Mouse (Mus musculus) liver, embryonic 13.5 days (tissue): ENCODE data around the gene Mfap3. TPM values are rescaled to one million over a fixed set of nuclear protein-coding genes. Genes with fewer than 3 reads are reported as not detected.

Source experiments
- ATAC-seq: fragments of 200-750 bp; cut with Nextera tagmentation; 2 replicates; pipeline ENCODE4 v1.8.0; 2017; ENCODE audit warnings: low read depth, mild to moderate bottlenecking, moderate number of reproducible peaks, moderate library complexity
- DNase-seq: peaks from one replicate; pipeline ENCODE4 v3.0.0; 2022
- H3K27ac ChIP-seq: fragments of 300-500 bp; sonication (generic); 2 replicates; pipeline ENCODE4 v1.5.1; 2015; ENCODE audit warnings: moderate library complexity, mild to moderate bottlenecking, inconsistent platforms
- H3K27me3 ChIP-seq: fragments of 300-500 bp; sonication (generic); 2 replicates; pipeline ENCODE4 v1.6.1; 2015; ENCODE audit warnings: mild to moderate bottlenecking, inconsistent platforms
- H3K36me3 ChIP-seq: fragments of 300-500 bp; sonication (generic); 2 replicates; pipeline ENCODE4 v1.6.1; 2015; ENCODE audit warnings: mild to moderate bottlenecking, inconsistent platforms
- H3K4me1 ChIP-seq: fragments of 300-500 bp; sonication (generic); replicated peaks from 2 replicates; pipeline ENCODE4 v1.6.1; 2015; ENCODE audit warnings: inconsistent platforms
- H3K4me2 ChIP-seq: fragments of 300-500 bp; sonication (generic); 2 replicates; pipeline ENCODE4 v1.6.1; 2015; ENCODE audit warnings: inconsistent platforms, mild to moderate bottlenecking, moderate library complexity
- H3K4me3 ChIP-seq: fragments of 300-500 bp; sonication (generic); replicated peaks from 2 replicates; pipeline ENCODE4 v1.5.1; 2015; ENCODE audit warnings: mild to moderate bottlenecking, inconsistent platforms
- H3K9ac ChIP-seq: fragments of 300-500 bp; sonication (generic); 2 replicates; pipeline ENCODE4 v1.6.1; 2015; ENCODE audit warnings: mild to moderate bottlenecking, inconsistent platforms
- H3K9me3 ChIP-seq: fragments of 300-500 bp; sonication (generic); replicated peaks from 2 replicates; pipeline ENCODE4 v1.6.1; 2016; ENCODE audit warnings: inconsistent platforms
- WGBS: fragments of 180-500 bp; shearing (Covaris S2); methylation state at CpG from one replicate; pipeline ENCODE4 v1.1.7; 2015; ENCODE audit not compliant: insufficient replicate concordance; 5-methylcytosine and 5-hydroxymethylcytosine counted together
- polyA plus RNA-seq: library from polyadenylated mRNA; unstranded; fragments of >200 nt; fragmentation: Nextera tagmentation; extraction: Ambion mirVana; gene quantifications from 2 replicates; pipeline ENCODE4 v1.2.1, GENCODE M21; 2015

The Mfap3 gene
- polyA plus RNA-seq, 1 experiment from 2014 or later = 13.2 TPM

DNA sequence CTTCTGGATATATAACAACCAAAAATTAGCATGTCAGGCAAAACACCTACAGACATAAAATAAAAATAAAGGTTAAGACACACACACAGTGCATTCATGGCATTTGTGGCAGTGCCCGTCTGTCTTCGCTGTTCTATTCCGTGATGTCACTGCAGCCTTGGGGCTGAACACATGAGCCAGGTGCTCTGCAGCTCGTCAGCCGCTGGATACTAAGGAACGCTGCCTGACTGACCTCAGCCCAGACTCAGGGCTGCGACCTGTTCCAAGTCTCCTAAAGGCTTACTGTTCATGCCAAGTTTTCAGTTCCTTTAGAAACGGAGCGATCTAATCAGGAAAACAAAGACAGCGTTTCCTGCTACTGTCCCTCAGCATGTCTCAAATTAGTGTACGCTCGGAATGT is 46.1 kb downstream of the Mfap3 start:
- no peak for ATAC-seq
- DNase-seq = no peak
- H3K27ac ChIP-seq = no peak overlapping the region
- no peaks in the 10 kb centered on the region for H3K36me3 ChIP-seq
- H3K9me3 ChIP-seq = no peaks in the 10 kb centered on the region
- no peaks in the 10 kb centered on the region for H3K4me1 ChIP-seq
- H3K9ac ChIP-seq = no peak overlapping the region
- H3K27me3 ChIP-seq = no peaks in the 10 kb centered on the region; the same call in 1 of the 2 replicates
- 67% methylated on average over 12 of the region's 12 CpGs for WGBS
- no peak overlapping the region for H3K4me3 ChIP-seq
- H3K4me2 ChIP-seq = no peak overlapping the region

DNA sequence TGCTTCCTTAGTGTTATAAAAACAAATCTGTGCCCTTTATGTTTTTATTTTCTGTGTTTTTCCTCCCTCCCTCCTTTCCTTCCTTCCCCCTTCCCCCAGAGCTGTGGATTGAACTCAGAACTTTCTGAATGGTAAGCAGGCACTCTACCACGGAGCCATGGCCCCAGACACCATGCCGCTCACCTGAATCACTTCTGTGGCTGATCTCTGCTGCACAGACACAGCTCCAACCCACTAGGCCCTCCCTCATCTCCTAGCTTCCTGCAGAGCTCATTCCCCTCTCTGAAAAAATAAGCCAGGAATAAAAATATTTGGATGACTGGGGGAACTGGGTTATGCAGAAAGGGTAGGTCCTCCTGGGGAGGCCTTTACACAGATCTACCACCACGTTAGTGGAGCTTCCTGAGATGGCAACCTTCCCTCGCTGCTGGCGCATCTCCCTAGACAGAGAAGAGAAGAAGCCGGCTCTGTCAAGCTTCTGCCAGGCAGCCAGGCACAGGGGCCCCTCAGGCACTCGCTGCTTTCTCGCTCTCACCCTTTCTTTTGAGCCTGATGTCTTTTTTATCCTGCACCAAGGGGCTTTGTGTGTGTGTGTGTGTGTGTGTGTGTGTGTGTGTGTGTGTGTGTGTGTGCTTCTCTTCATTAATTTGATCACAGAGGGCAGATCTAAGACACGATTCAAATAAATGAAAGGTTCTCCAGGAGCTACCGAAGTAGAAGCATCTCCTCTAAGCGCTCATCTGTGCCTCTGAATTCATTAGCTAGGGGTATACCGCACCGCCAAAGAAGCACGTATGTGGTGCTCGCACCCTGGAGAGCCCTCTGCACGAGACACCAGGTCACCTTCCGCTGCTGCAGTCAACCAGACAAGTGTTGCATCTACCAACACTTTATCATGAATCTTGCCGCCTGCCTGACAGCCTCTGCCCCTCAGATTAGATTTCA is 47.9 kb downstream of the Mfap3 start:
- H3K4me2 ChIP-seq = no peak overlapping the region
- DNase-seq (no peak), ATAC-seq (no peak)
- H3K27ac ChIP-seq = no peak overlapping the region
- no peak overlapping the region for H3K9ac ChIP-seq
- H3K27me3 ChIP-seq = no peaks in the 10 kb centered on the region; the same call in 1 of the 2 replicates
- H3K4me1 ChIP-seq = no peaks in the 10 kb centered on the region
- WGBS = 37% methylated on average over 18 of the region's 18 CpGs
- no peaks in the 10 kb centered on the region for H3K36me3 ChIP-seq
- H3K4me3 ChIP-seq = no peak overlapping the region
- H3K9me3 ChIP-seq = no peaks in the 10 kb centered on the region

DNA sequence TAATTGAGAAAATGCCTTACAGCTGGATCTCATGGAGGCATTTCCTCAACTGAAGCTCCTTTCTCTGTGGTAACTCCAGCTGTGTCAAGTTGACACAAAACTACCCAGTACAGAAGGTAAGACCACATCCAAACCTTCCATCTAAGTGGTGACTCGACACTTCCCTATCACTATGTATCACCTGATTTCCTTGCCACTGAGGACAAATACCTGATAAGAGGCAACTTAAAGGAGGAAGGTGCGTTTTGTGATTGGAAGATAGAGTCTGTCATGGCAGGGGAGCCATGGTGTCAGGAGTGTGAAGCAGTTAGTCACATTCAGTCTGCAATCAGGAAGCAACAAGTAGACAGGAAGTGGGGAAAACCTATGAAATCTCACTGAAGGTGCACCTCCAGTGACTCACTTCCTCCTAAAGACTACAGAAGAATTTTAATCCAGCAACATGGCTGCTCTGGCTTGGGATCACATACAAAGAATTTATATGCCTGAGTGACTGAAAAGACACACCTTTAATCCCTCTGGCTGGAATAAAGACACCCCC is 50.6 kb downstream of the Mfap3 start:
- Histone ChIP-seq H3K4me1 (no peaks in the 10 kb centered on the region), H3K9me3 (no peaks in the 10 kb centered on the region), H3K4me3 (no peak overlapping the region), H3K27me3 (peaks cover 4% of the 10 kb centered on the region; the same call in 1 of the 2 replicates), H3K4me2 (no peak overlapping the region), H3K36me3 (no peaks in the 10 kb centered on the region), H3K9ac (no peak overlapping the region), H3K27ac (no peak overlapping the region)
- ATAC-seq (no peak), DNase-seq (no peak)
- WGBS = 39% methylated on average over 2 of the region's 2 CpGs

DNA sequence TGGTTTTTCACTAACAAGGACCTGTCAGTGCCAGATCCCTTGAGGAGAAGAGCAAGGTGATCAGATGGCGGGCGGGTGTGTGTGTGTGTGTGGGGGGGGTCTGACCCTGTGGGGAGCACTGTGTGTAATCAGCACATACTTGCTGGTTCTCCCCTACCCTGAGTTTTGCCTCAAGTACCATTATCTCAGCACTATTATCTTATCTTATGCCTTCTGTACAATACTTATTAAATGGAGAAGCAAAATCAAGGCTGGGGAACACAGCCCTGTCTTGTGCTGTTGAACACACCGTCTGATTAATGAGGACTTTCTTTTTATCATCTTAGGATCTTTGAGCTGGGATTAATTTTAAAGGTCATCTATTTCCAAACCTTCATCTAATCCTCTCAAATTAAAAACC is 52.6 kb downstream of the Mfap3 start:
- H3K4me1 ChIP-seq = no peaks in the 10 kb centered on the region
- 62% methylated on average over 3 of the region's 3 CpGs for WGBS
- no peaks in the 10 kb centered on the region for H3K36me3 ChIP-seq
- H3K4me2 ChIP-seq = no peak overlapping the region
- H3K4me3 ChIP-seq = no peak overlapping the region
- DNase-seq (no peak), ATAC-seq (no peak)
- peaks cover 7% of the 10 kb centered on the region; the same call in 1 of the 2 replicates for H3K27me3 ChIP-seq
- no peak overlapping the region for H3K27ac ChIP-seq
- H3K9me3 ChIP-seq = no peaks in the 10 kb centered on the region
- no peak overlapping the region for H3K9ac ChIP-seq

- no peak for DNase-seq
- no peaks in the 10 kb centered on the region for H3K9me3 ChIP-seq
- no peaks in the 10 kb centered on the region for H3K4me1 ChIP-seq
- no peak overlapping the region for H3K9ac ChIP-seq
- H3K27ac ChIP-seq = no peak overlapping the region
- H3K36me3 ChIP-seq = no peaks in the 10 kb centered on the region
- no peak overlapping the region for H3K4me2 ChIP-seq
- no peak overlapping the region for H3K4me3 ChIP-seq
- peaks cover 7% of the 10 kb centered on the region; the same call in 1 of the 2 replicates for H3K27me3 ChIP-seq
- ATAC-seq = no peak
- 45% methylated on average over 14 of the region's 14 CpGs for WGBS
These were observed 55.3 kb downstream of the Mfap3 start for GRCm38 (mm10) chr11:57573686-57574274.

GRCm38 (mm10) chr11:57576871-57577515 is 58.5 kb downstream of the Mfap3 start:
- no peaks in the 10 kb centered on the region for H3K9me3 ChIP-seq
- no peaks in the 10 kb centered on the region for H3K36me3 ChIP-seq
- no peak overlapping the region for H3K4me3 ChIP-seq
- WGBS = 54% methylated on average over 6 of the region's 6 CpGs
- H3K27ac ChIP-seq = no peak overlapping the region
- no peak overlapping the region for H3K4me2 ChIP-seq
- H3K4me1 ChIP-seq = no peaks in the 10 kb centered on the region
- no peak overlapping the region for H3K9ac ChIP-seq
- DNase-seq (no peak), ATAC-seq (no peak)
- H3K27me3 ChIP-seq = peaks cover 7% of the 10 kb centered on the region; the same call in 1 of the 2 replicates

- Histone ChIP-seq H3K36me3 (no peaks in the 10 kb centered on the region), H3K4me1 (peaks cover 37% of the 10 kb centered on the region), H3K4me3 (no peak overlapping the region), H3K4me2 (peak overlapping the region; percentile 28), H3K27ac (no peak overlapping the region), H3K9ac (no peak overlapping the region), H3K9me3 (no peaks in the 10 kb centered on the region), H3K27me3 (no peaks in the 10 kb centered on the region)
- DNase-seq = peak; percentile 3
- 0 out of 2 replicates have a peak, but pooled peaks have one; percentile 50 for ATAC-seq
- 19% methylated on average over 10 of the region's 10 CpGs for WGBS
These were observed 64.6 kb downstream of the Mfap3 start for GRCm38 (mm10) chr11:57582818-57583635.

Other genes starting within 250 kb of the Mfap3 start
- 31.3 and 34.9 TPM in 2 replicates for gene Fam114a2, start within 50 bp of the Mfap3 start, polyA plus RNA-seq
- gene Galnt10, start 126.8 kb downstream of the Mfap3 start, polyA plus RNA-seq = 23.6 and 27.5 TPM in 2 replicates